Mouse (Mus musculus) limb, embryonic 12.5 days (tissue): ENCODE measurements around the gene Grk5. TPM values are rescaled to one million over a fixed set of nuclear protein-coding genes. Genes with fewer than 3 reads are reported as not detected.
A peak's percentile ranks its signal among the peaks of the same experiment; 100 is the strongest.

ENCODE experiments used
- ATAC-seq: fragments of 200-750 bp; cut with Nextera tagmentation; 2 replicates; pipeline ENCODE4 v1.8.0; 2017; ENCODE audit warnings: low read depth, moderate TSS enrichment; ENCODE audit not compliant: insufficient number of reproducible peaks, insufficient read depth, low FRiP score, low TSS enrichment
- H3K27ac ChIP-seq: fragments of 300-500 bp; sonication (generic); 2 replicates; pipeline ENCODE4 v1.5.1; 2016; ENCODE audit warnings: mild to moderate bottlenecking, moderate library complexity
- H3K27me3 ChIP-seq: fragments of 300-500 bp; sonication (generic); 2 replicates; pipeline ENCODE4 v1.6.1; 2016; ENCODE audit warnings: mild to moderate bottlenecking, moderate library complexity
- H3K36me3 ChIP-seq: fragments of 300-500 bp; sonication (generic); 2 replicates; pipeline ENCODE4 v1.6.1; 2016; ENCODE audit warnings: mild to moderate bottlenecking, moderate library complexity
- H3K4me1 ChIP-seq: fragments of 300-500 bp; sonication (generic); replicated peaks from 2 replicates; pipeline ENCODE4 v1.6.1; 2016
- H3K4me2 ChIP-seq: fragments of 300-500 bp; sonication (generic); 2 replicates; pipeline ENCODE4 v1.6.1; 2016; ENCODE audit warnings: mild to moderate bottlenecking, moderate library complexity
- H3K4me3 ChIP-seq: fragments of 300-500 bp; sonication (generic); replicated peaks from 2 replicates; pipeline ENCODE4 v1.5.1; 2016; ENCODE audit warnings: mild to moderate bottlenecking
- H3K9ac ChIP-seq: fragments of 300-500 bp; sonication (generic); replicated peaks from 2 replicates; pipeline ENCODE4 v1.6.1; 2016; ENCODE audit warnings: mild to moderate bottlenecking, moderate library complexity
- H3K9me3 ChIP-seq: fragments of 300-500 bp; sonication (generic); 2 replicates; pipeline ENCODE4 v1.6.1; 2016; ENCODE audit warnings: mild to moderate bottlenecking, moderate library complexity
- WGBS: fragments of 180-500 bp; shearing (Covaris S2); methylation state at CpG from one replicate; pipeline ENCODE4 v1.1.7; 2016; 5-methylcytosine and 5-hydroxymethylcytosine counted together
- polyA plus RNA-seq: library from polyadenylated mRNA; unstranded; fragments of >200 nt; fragmentation: Nextera tagmentation; extraction: Ambion mirVana; gene quantifications from 2 replicates; pipeline ENCODE4 v1.2.1, GENCODE M21; 2016

Gene Grk5
- polyA plus RNA-seq, 1 experiment from 2014 or later, result 0.99 TPM

- H3K4me2 ChIP-seq, result no peak overlapping the region
Observed at GRCm38 (mm10) chr19:60981391-60981790, 91.8 kb downstream of the Grk5 start.

GRCm38 (mm10) chr19:60981894-60982293 lies 92.3 kb downstream of the Grk5 start:
- Histone ChIP-seq H3K4me3 (no peak overlapping the region), H3K4me1 (no peaks in the 10 kb centered on the region), H3K9ac (no peak overlapping the region), H3K4me2 (no peak overlapping the region), H3K9me3 (no peaks in the 10 kb centered on the region), H3K36me3 (no peaks in the 10 kb centered on the region), H3K27ac (no peak overlapping the region), H3K27me3 (no peaks in the 10 kb centered on the region)
- 82% methylated on average over 2 of the region's 2 CpGs for WGBS
- ATAC-seq, result no peak

More at GRCm38 (mm10) chr19:60981391-60981790, 91.8 kb downstream of the Grk5 start:
- H3K4me3 ChIP-seq, result no peak overlapping the region
- no peaks in the 10 kb centered on the region for H3K36me3 ChIP-seq
- H3K27ac ChIP-seq, result no peak overlapping the region
- no peak overlapping the region for H3K9ac ChIP-seq
- H3K27me3 ChIP-seq, result no peaks in the 10 kb centered on the region
- ATAC-seq, result no peak
- WGBS, result 87% methylated on average over 5 of the region's 5 CpGs
- no peaks in the 10 kb centered on the region for H3K9me3 ChIP-seq
- no peaks in the 10 kb centered on the region for H3K4me1 ChIP-seq

- Histone ChIP-seq H3K9me3 (no peaks in the 10 kb centered on the region), H3K27ac (no peak overlapping the region), H3K4me2 (no peak overlapping the region), H3K4me3 (no peak overlapping the region), H3K4me1 (no peaks in the 10 kb centered on the region), H3K36me3 (no peaks in the 10 kb centered on the region), H3K27me3 (no peaks in the 10 kb centered on the region), H3K9ac (no peak overlapping the region)
- ATAC-seq, result no peak
- 82% methylated on average over 5 of the region's 5 CpGs for WGBS
Observed at GRCm38 (mm10) chr19:60989766-60990165, 100.2 kb downstream of the Grk5 start.

- WGBS, result 66% methylated on average over 3 of the region's 3 CpGs
- Histone ChIP-seq H3K4me2 (no peak overlapping the region), H3K9me3 (no peaks in the 10 kb centered on the region), H3K9ac (no peak overlapping the region), H3K27ac (no peak overlapping the region), H3K36me3 (no peaks in the 10 kb centered on the region), H3K4me3 (no peak overlapping the region), H3K4me1 (no peaks in the 10 kb centered on the region), H3K27me3 (no peaks in the 10 kb centered on the region)
- no peak for ATAC-seq
Observed at GRCm38 (mm10) chr19:60994214-60994613, 104.7 kb downstream of the Grk5 start.

- WGBS, result 82% methylated on average over 2 of the region's 2 CpGs
- no peak for ATAC-seq
Observed at GRCm38 (mm10) chr19:60994845-60995244, 105.3 kb downstream of the Grk5 start.

GRCm38 (mm10) chr19:60997784-60998183 lies 108.2 kb downstream of the Grk5 start:
- no peaks in the 10 kb centered on the region for H3K36me3 ChIP-seq
- no peak overlapping the region for H3K4me2 ChIP-seq
- no peak overlapping the region for H3K4me3 ChIP-seq
- H3K4me1 ChIP-seq, result no peaks in the 10 kb centered on the region
- H3K9ac ChIP-seq, result no peak overlapping the region
- H3K27me3 ChIP-seq, result no peaks in the 10 kb centered on the region
- no peak overlapping the region for H3K27ac ChIP-seq
- ATAC-seq, result no peak
- WGBS, result 85% methylated on average over 4 of the region's 4 CpGs
- no peaks in the 10 kb centered on the region for H3K9me3 ChIP-seq

More at GRCm38 (mm10) chr19:60994845-60995244, 105.3 kb downstream of the Grk5 start:
- no peaks in the 10 kb centered on the region for H3K9me3 ChIP-seq
- no peak overlapping the region for H3K4me2 ChIP-seq
- H3K4me3 ChIP-seq, result no peak overlapping the region
- no peak overlapping the region for H3K27ac ChIP-seq
- H3K27me3 ChIP-seq, result no peaks in the 10 kb centered on the region
- H3K4me1 ChIP-seq, result no peaks in the 10 kb centered on the region
- no peak overlapping the region for H3K9ac ChIP-seq
- H3K36me3 ChIP-seq, result no peaks in the 10 kb centered on the region

GRCm38 (mm10) chr19:60999652-61000051 lies 110.1 kb downstream of the Grk5 start:
- H3K9me3 ChIP-seq, result no peaks in the 10 kb centered on the region
- H3K27ac ChIP-seq, result no peak overlapping the region
- H3K36me3 ChIP-seq, result no peaks in the 10 kb centered on the region
- H3K4me3 ChIP-seq, result no peak overlapping the region
- no peak for ATAC-seq
- H3K4me2 ChIP-seq, result no peak overlapping the region
- H3K27me3 ChIP-seq, result no peaks in the 10 kb centered on the region
- 71% methylated on average over 2 of the region's 2 CpGs for WGBS
- H3K9ac ChIP-seq, result no peak overlapping the region
- H3K4me1 ChIP-seq, result no peaks in the 10 kb centered on the region

GRCm38 (mm10) chr19:61000958-61001357 lies 111.4 kb downstream of the Grk5 start:
- Histone ChIP-seq H3K9ac (no peak overlapping the region), H3K27me3 (no peaks in the 10 kb centered on the region), H3K36me3 (no peaks in the 10 kb centered on the region), H3K4me3 (no peak overlapping the region), H3K27ac (no peak overlapping the region), H3K4me2 (no peak overlapping the region), H3K4me1 (no peaks in the 10 kb centered on the region), H3K9me3 (no peaks in the 10 kb centered on the region)
- WGBS, result 98% methylated on average over 2 of the region's 2 CpGs
- ATAC-seq, result no peak

GRCm38 (mm10) chr19:61009266-61009665 lies 119.7 kb downstream of the Grk5 start:
- Histone ChIP-seq H3K9me3 (no peaks in the 10 kb centered on the region), H3K4me1 (no peaks in the 10 kb centered on the region), H3K4me3 (no peak overlapping the region), H3K36me3 (no peaks in the 10 kb centered on the region), H3K27ac (no peak overlapping the region), H3K9ac (no peak overlapping the region), H3K27me3 (no peaks in the 10 kb centered on the region), H3K4me2 (no peak overlapping the region)
- no peak for ATAC-seq
- 82% methylated on average over 2 of the region's 2 CpGs for WGBS

GRCm38 (mm10) chr19:61017477-61018266 lies 128.1 kb downstream of the Grk5 start:
- Histone ChIP-seq H3K36me3 (no peaks in the 10 kb centered on the region), H3K9ac (no peak overlapping the region), H3K4me1 (peaks cover 10% of the 10 kb centered on the region; the same call in 1 of the 2 replicates), H3K9me3 (no peaks in the 10 kb centered on the region), H3K4me3 (no peak overlapping the region), H3K4me2 (no peak overlapping the region), H3K27ac (no peak overlapping the region), H3K27me3 (no peaks in the 10 kb centered on the region)
- no peak for ATAC-seq
- 93% methylated on average over 1 of the region's 1 CpGs for WGBS

- WGBS, result 48% methylated on average over 2 of the region's 2 CpGs
- no peaks in the 10 kb centered on the region for H3K36me3 ChIP-seq
- H3K4me3 ChIP-seq, result no peak overlapping the region
- ATAC-seq, result no peak
- peaks cover 10% of the 10 kb centered on the region; the same call in 1 of the 2 replicates for H3K4me1 ChIP-seq
- H3K4me2 ChIP-seq, result no peak overlapping the region
- H3K27me3 ChIP-seq, result no peaks in the 10 kb centered on the region
- H3K9me3 ChIP-seq, result no peaks in the 10 kb centered on the region
- no peak overlapping the region for H3K9ac ChIP-seq
- peak overlapping the region; percentile 3; the same call in 1 of the 2 replicates for H3K27ac ChIP-seq
Observed at GRCm38 (mm10) chr19:61021502-61021901, 132.0 kb downstream of the Grk5 start.
